Mouse (Mus musculus): ENCODE data around the gene Ell2.

DNA sequence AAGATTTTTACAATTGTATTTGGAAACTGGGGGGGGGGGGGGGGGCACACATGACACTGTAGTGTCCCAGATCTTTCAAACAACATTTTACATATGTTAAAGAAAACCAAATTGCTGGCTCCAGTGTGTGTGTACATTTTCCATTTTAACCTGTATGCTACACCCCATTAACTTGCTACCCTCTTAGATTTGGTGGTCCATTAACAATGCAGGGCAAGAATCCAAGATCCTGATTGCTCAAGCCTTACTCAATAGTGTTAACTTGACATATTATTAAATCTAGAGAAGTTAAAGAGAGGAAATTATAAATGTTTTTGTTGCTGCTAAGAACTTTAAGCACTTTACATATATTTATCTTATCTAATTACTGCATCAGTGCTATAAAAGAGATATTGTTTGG is 24.2 kb downstream of the Ell2 start:
- no peak for TF ChIP-seq CTCF (IDR thresholded peaks at IDR 0.05; ENCODE audit: insufficient read depth, low read length)
- TF ChIP-seq POLR2A (IDR thresholded peaks at IDR 0.05; ENCODE audit: borderline replicate concordance, extremely low read depth, low read depth, low read length): no peak

Measured in lung, adult 2 months (tissue).